Mouse (Mus musculus) heart, embryonic 10.5 days (tissue): ENCODE data around the gene Fbxl17. TPM values are rescaled to one million over a fixed set of nuclear protein-coding genes. Genes with fewer than 3 reads are reported as not detected.

Experiments
- DNase-seq: peaks from one replicate; pipeline ENCODE4 v3.0.0-alpha.2; 2017; ENCODE audit warnings: low spot score
- H3K27ac ChIP-seq: fragments of 300-500 bp; sonication (generic); 2 replicates; pipeline ENCODE4 v1.5.1; 2016; ENCODE audit warnings: mild to moderate bottlenecking
- H3K27me3 ChIP-seq: fragments of 300-500 bp; sonication (generic); 2 replicates; pipeline ENCODE4 v1.6.1; 2016; ENCODE audit warnings: mild to moderate bottlenecking; ENCODE audit not compliant: poor library complexity, insufficient read depth, severe bottlenecking
- H3K36me3 ChIP-seq: fragments of 300-500 bp; sonication (generic); 2 replicates; pipeline ENCODE4 v1.6.1; 2016; ENCODE audit warnings: mild to moderate bottlenecking, moderate library complexity
- H3K4me1 ChIP-seq: fragments of 300-500 bp; sonication (generic); 2 replicates; pipeline ENCODE4 v1.6.1; 2016; ENCODE audit warnings: mild to moderate bottlenecking
- H3K4me3 ChIP-seq: fragments of 300-500 bp; sonication (generic); 2 replicates; pipeline ENCODE4 v1.5.1; 2016; ENCODE audit warnings: mild to moderate bottlenecking, moderate library complexity
- H3K9me3 ChIP-seq: fragments of 300-500 bp; sonication (generic); 2 replicates; pipeline ENCODE4 v1.6.1; 2016; ENCODE audit warnings: mild to moderate bottlenecking, moderate library complexity
- WGBS: fragments of 180-500 bp; shearing (Covaris S2); methylation state at CpG from one replicate; pipeline ENCODE4 v1.1.7; 2016; 5-methylcytosine and 5-hydroxymethylcytosine counted together
- polyA plus RNA-seq: library from polyadenylated mRNA; unstranded; fragments of >200 nt; fragmentation: Nextera tagmentation; extraction: Ambion mirVana; gene quantifications from 2 replicates; pipeline ENCODE4 v1.2.1, GENCODE M21; 2016

The Fbxl17 gene
- polyA plus RNA-seq, 1 experiment from 2014 or later, result 4.2 TPM

GRCm38 (mm10) chr17:63108035-63108434 lies 391.8 kb downstream of the Fbxl17 start:
- no peaks in the 10 kb centered on the region for H3K27me3 ChIP-seq

GRCm38 (mm10) chr17:63107515-63107914 lies 392.3 kb downstream of the Fbxl17 start:
- H3K36me3 ChIP-seq, result no peaks in the 10 kb centered on the region
- H3K4me1 ChIP-seq, result 0 out of 2 replicates have a peak, but pooled peaks cover 3% of the 10 kb centered on the region
- no peak overlapping the region for H3K4me3 ChIP-seq
- DNase-seq, result no peak
- 87% methylated on average over 4 of the region's 4 CpGs for WGBS
- H3K27me3 ChIP-seq, result no peaks in the 10 kb centered on the region
- H3K27ac ChIP-seq, result no peak overlapping the region
- H3K9me3 ChIP-seq, result no peaks in the 10 kb centered on the region

More at GRCm38 (mm10) chr17:63108035-63108434, 391.8 kb downstream of the Fbxl17 start:
- DNase-seq, result no peak
- Histone ChIP-seq H3K36me3 (no peaks in the 10 kb centered on the region), H3K4me3 (no peak overlapping the region), H3K27ac (no peak overlapping the region), H3K4me1 (0 out of 2 replicates have a peak, but pooled peaks cover 3% of the 10 kb centered on the region), H3K9me3 (no peaks in the 10 kb centered on the region)
- 81% methylated on average over 5 of the region's 5 CpGs for WGBS

- H3K9me3 ChIP-seq, result no peaks in the 10 kb centered on the region
- H3K4me1 ChIP-seq, result peaks cover 5% of the 10 kb centered on the region; the same call in 1 of the 2 replicates
- no peak for DNase-seq
- 81% methylated on average over 2 of the region's 2 CpGs for WGBS
- H3K27me3 ChIP-seq, result no peaks in the 10 kb centered on the region
- H3K36me3 ChIP-seq, result no peaks in the 10 kb centered on the region
- H3K4me3 ChIP-seq, result no peak overlapping the region
- H3K27ac ChIP-seq, result no peak overlapping the region
Observed at GRCm38 (mm10) chr17:63095553-63095952, 404.3 kb downstream of the Fbxl17 start.

- H3K36me3 ChIP-seq, result no peaks in the 10 kb centered on the region
Observed at GRCm38 (mm10) chr17:63095017-63095416, 404.8 kb downstream of the Fbxl17 start.

GRCm38 (mm10) chr17:63093184-63093583 lies 406.6 kb downstream of the Fbxl17 start:
- DNase-seq, result peak; percentile 70
- no peaks in the 10 kb centered on the region for H3K27me3 ChIP-seq
- peaks cover 5% of the 10 kb centered on the region; the same call in 1 of the 2 replicates for H3K4me1 ChIP-seq
- no peaks in the 10 kb centered on the region for H3K36me3 ChIP-seq
- H3K9me3 ChIP-seq, result no peaks in the 10 kb centered on the region
- 49% methylated on average over 4 of the region's 4 CpGs for WGBS
- H3K4me3 ChIP-seq, result no peak overlapping the region
- no peak overlapping the region for H3K27ac ChIP-seq

More at GRCm38 (mm10) chr17:63095017-63095416, 404.8 kb downstream of the Fbxl17 start:
- no peaks in the 10 kb centered on the region for H3K27me3 ChIP-seq
- H3K4me1 ChIP-seq, result peaks cover 5% of the 10 kb centered on the region; the same call in 1 of the 2 replicates
- no peak overlapping the region for H3K27ac ChIP-seq
- no peak for DNase-seq
- WGBS, result 67% methylated on average over 4 of the region's 4 CpGs
- H3K9me3 ChIP-seq, result no peaks in the 10 kb centered on the region
- H3K4me3 ChIP-seq, result no peak overlapping the region

GRCm38 (mm10) chr17:63092774-63093173 lies 407.0 kb downstream of the Fbxl17 start:
- H3K36me3 ChIP-seq, result no peaks in the 10 kb centered on the region
- H3K27me3 ChIP-seq, result no peaks in the 10 kb centered on the region
- 70% methylated on average over 6 of the region's 6 CpGs for WGBS
- no peak overlapping the region for H3K4me3 ChIP-seq
- H3K27ac ChIP-seq, result no peak overlapping the region
- H3K9me3 ChIP-seq, result no peaks in the 10 kb centered on the region
- H3K4me1 ChIP-seq, result peaks cover 5% of the 10 kb centered on the region; the same call in 1 of the 2 replicates
- no peak for DNase-seq

GRCm38 (mm10) chr17:63090112-63090511 lies 409.7 kb downstream of the Fbxl17 start:
- H3K4me3 ChIP-seq, result no peak overlapping the region
- H3K4me1 ChIP-seq, result peaks cover 5% of the 10 kb centered on the region; the same call in 1 of the 2 replicates
- H3K9me3 ChIP-seq, result no peaks in the 10 kb centered on the region
- WGBS, result 85% methylated on average over 3 of the region's 3 CpGs
- no peaks in the 10 kb centered on the region for H3K36me3 ChIP-seq
- no peak overlapping the region for H3K27ac ChIP-seq
- no peaks in the 10 kb centered on the region for H3K27me3 ChIP-seq
- no peak for DNase-seq

- Histone ChIP-seq H3K27ac (no peak overlapping the region), H3K4me3 (no peak overlapping the region), H3K9me3 (no peaks in the 10 kb centered on the region), H3K4me1 (no peaks in the 10 kb centered on the region), H3K27me3 (no peaks in the 10 kb centered on the region), H3K36me3 (no peaks in the 10 kb centered on the region)
- WGBS, result 84% methylated on average over 10 of the region's 10 CpGs
- no peak for DNase-seq
Observed at GRCm38 (mm10) chr17:63087265-63087664, 412.6 kb downstream of the Fbxl17 start.

GRCm38 (mm10) chr17:63086526-63086925 lies 413.3 kb downstream of the Fbxl17 start:
- 71% methylated on average over 3 of the region's 3 CpGs for WGBS

GRCm38 (mm10) chr17:63085227-63085626 lies 414.6 kb downstream of the Fbxl17 start:
- no peak overlapping the region for H3K27ac ChIP-seq
- no peaks in the 10 kb centered on the region for H3K27me3 ChIP-seq
- H3K9me3 ChIP-seq, result no peaks in the 10 kb centered on the region
- no peak overlapping the region for H3K4me3 ChIP-seq
- no peak for DNase-seq
- no peaks in the 10 kb centered on the region for H3K4me1 ChIP-seq
- H3K36me3 ChIP-seq, result no peaks in the 10 kb centered on the region
- 91% methylated on average over 6 of the region's 6 CpGs for WGBS

More at GRCm38 (mm10) chr17:63086526-63086925, 413.3 kb downstream of the Fbxl17 start:
- no peak overlapping the region for H3K27ac ChIP-seq
- H3K36me3 ChIP-seq, result no peaks in the 10 kb centered on the region
- no peaks in the 10 kb centered on the region for H3K4me1 ChIP-seq
- no peak overlapping the region for H3K4me3 ChIP-seq
- H3K27me3 ChIP-seq, result no peaks in the 10 kb centered on the region
- H3K9me3 ChIP-seq, result no peaks in the 10 kb centered on the region
- DNase-seq, result no peak

- no peak for DNase-seq
- H3K9me3 ChIP-seq, result no peaks in the 10 kb centered on the region
- H3K4me1 ChIP-seq, result peaks cover 13% of the 10 kb centered on the region
- no peak overlapping the region for H3K27ac ChIP-seq
- no peaks in the 10 kb centered on the region for H3K36me3 ChIP-seq
- no peak overlapping the region for H3K4me3 ChIP-seq
- 72% methylated on average over 5 of the region's 5 CpGs for WGBS
- H3K27me3 ChIP-seq, result no peaks in the 10 kb centered on the region
Observed at GRCm38 (mm10) chr17:63079087-63079486, 420.7 kb downstream of the Fbxl17 start.

GRCm38 (mm10) chr17:63077509-63077908 lies 422.3 kb downstream of the Fbxl17 start:
- Histone ChIP-seq H3K4me3 (no peak overlapping the region), H3K27ac (no peak overlapping the region), H3K27me3 (no peaks in the 10 kb centered on the region), H3K9me3 (no peaks in the 10 kb centered on the region), H3K4me1 (peaks cover 17% of the 10 kb centered on the region), H3K36me3 (no peaks in the 10 kb centered on the region)
- DNase-seq, result no peak
- 52% methylated on average over 5 of the region's 5 CpGs for WGBS

- WGBS, result 63% methylated on average over 8 of the region's 8 CpGs
- no peak overlapping the region for H3K27ac ChIP-seq
- no peak for DNase-seq
- peaks cover 17% of the 10 kb centered on the region for H3K4me1 ChIP-seq
- H3K27me3 ChIP-seq, result no peaks in the 10 kb centered on the region
- no peak overlapping the region for H3K4me3 ChIP-seq
- no peaks in the 10 kb centered on the region for H3K36me3 ChIP-seq
- H3K9me3 ChIP-seq, result no peaks in the 10 kb centered on the region
Observed at GRCm38 (mm10) chr17:63076661-63077060, 423.2 kb downstream of the Fbxl17 start.

- peaks cover 20% of the 10 kb centered on the region for H3K4me1 ChIP-seq
- H3K36me3 ChIP-seq, result no peaks in the 10 kb centered on the region
- no peak overlapping the region for H3K27ac ChIP-seq
- H3K9me3 ChIP-seq, result no peaks in the 10 kb centered on the region
- no peaks in the 10 kb centered on the region for H3K27me3 ChIP-seq
- no peak overlapping the region for H3K4me3 ChIP-seq
- whole genome bisulfite sequencing, result 82% methylated on average over 8 of the region's 8 CpGs
- no peak for DNase-seq
Observed at GRCm38 (mm10) chr17:63076037-63076426, 423.8 kb downstream of the Fbxl17 start.
